Mouse (Mus musculus): ENCODE results near the gene Gm21887.
"Not testable (repeated sequence)": the region's sequence is repeated elsewhere in the genome, so short reads cannot be mapped to it uniquely, and the experiment has no call there.

- not testable (repeated sequence) for TF ChIP-seq MYOD1 (IDR thresholded peaks at IDR 0.05; ENCODE audit: control insufficient read depth in 1 of 3, insufficient read length in 2 of 3, low read depth in 2 of 3); E2F4 (IDR thresholded peaks at IDR 0.05; ENCODE audit: insufficient read depth); POLR2AphosphoS2 (IDR thresholded peaks at IDR 0.05; ENCODE audit: insufficient read length, low read depth); POLR2A (IDR thresholded peaks at IDR 0.05; ENCODE audit: insufficient read length, low read depth); MYOG (IDR thresholded peaks at IDR 0.05; ENCODE audit: control insufficient read depth in 1 of 3, insufficient read depth in 1 of 3, insufficient read length in 2 of 3, low read depth in 2 of 3); MAX (IDR thresholded peaks at IDR 0.05; ENCODE audit: low read depth)
These were observed 14.4 kb upstream of the Gm21887 start for GRCm38 (mm10) chrX:169994866-169995711.

Measured in myocyte (in vitro differentiated cells).